Mouse (Mus musculus) bone marrow, adult 2 months (tissue): ENCODE measurements at regions not wholly inside any gene's neighbourhood (a gene's known extent, or its start where the extent isn't known, plus 50 kb on each side); places are given as distances from the start of the nearest gene placed in this dataset.

Experiments
- H3K27ac ChIP-seq: fragments of 200-500 bp; 2 replicates; pipeline ENCODE4 v1.5.1; 2012; ENCODE audit warnings: low read depth, mild to moderate bottlenecking, control low read depth, inconsistent platforms, low read length; ENCODE audit not compliant: control insufficient read depth, poor library complexity, insufficient read depth
- H3K4me1 ChIP-seq: fragments of 200-500 bp; 2 replicates; pipeline ENCODE4 v1.6.1; 2011; ENCODE audit warnings: low read length; ENCODE audit not compliant: control insufficient read depth, insufficient read depth
- H3K4me3 ChIP-seq: fragments of 200-500 bp; replicated peaks from 2 replicates; pipeline ENCODE3; 2011; ENCODE audit warnings: mild to moderate bottlenecking, low read depth, low read length, control low read depth; ENCODE audit not compliant: control insufficient read depth
- CTCF ChIP-seq: fragments of 200-500 bp; IDR thresholded peaks from 2 replicates; pipeline ENCODE4 v1.5.1; 2011; ENCODE audit warnings: low read length, control low read depth; ENCODE audit not compliant: control insufficient read depth, insufficient read depth
- POLR2A ChIP-seq: fragments of 200-500 bp; IDR thresholded peaks from 2 replicates; pipeline ENCODE4 v1.6.1; 2011; ENCODE audit warnings: low read depth, mild to moderate bottlenecking, control low read depth, low read length, borderline replicate concordance; ENCODE audit not compliant: control insufficient read depth
- WGBS: fragments of 180-500 bp; shearing (Covaris S2); methylation state at CpG from one replicate; pipeline ENCODE4 v1.1.7; 2018; 5-methylcytosine and 5-hydroxymethylcytosine counted together

GRCm38 (mm10) chr4:124016401-124016800 is 98.6 kb upstream of the 4930535I16Rik start:
- TF ChIP-seq CTCF (no peak), POLR2A (no peak)
- Histone ChIP-seq H3K4me3 (no peak overlapping the region), H3K27ac (no peak overlapping the region), H3K4me1 (no peaks in the 10 kb centered on the region; the same call in 1 of the 2 replicates)
- WGBS = 69% methylated on average over 3 of the region's 3 CpGs

- H3K4me1 ChIP-seq = no peaks in the 10 kb centered on the region; the same call in 1 of the 2 replicates
- 56% methylated on average over 6 of the region's 6 CpGs for WGBS
- TF ChIP-seq POLR2A (no peak), CTCF (no peak)
- H3K27ac ChIP-seq = no peak overlapping the region
- no peak overlapping the region for H3K4me3 ChIP-seq
These were observed 97.5 kb upstream of the 4930535I16Rik start for GRCm38 (mm10) chr4:124015323-124015722.

GRCm38 (mm10) chr4:124012406-124012805 is 94.6 kb upstream of the 4930535I16Rik start:
- Histone ChIP-seq H3K4me3 (no peak overlapping the region), H3K27ac (no peak overlapping the region), H3K4me1 (no peaks in the 10 kb centered on the region)
- TF ChIP-seq POLR2A (no peak), CTCF (no peak)
- WGBS = 75% methylated on average over 6 of the region's 6 CpGs

GRCm38 (mm10) chr4:124008725-124009124 is 90.9 kb upstream of the 4930535I16Rik start:
- Histone ChIP-seq H3K4me1 (no peaks in the 10 kb centered on the region), H3K27ac (no peak overlapping the region), H3K4me3 (no peak overlapping the region)
- TF ChIP-seq POLR2A = no peak
- no peak for TF ChIP-seq CTCF
- 78% methylated on average over 1 of the region's 1 CpGs for WGBS

GRCm38 (mm10) chr4:124005626-124006315 is 87.9 kb upstream of the 4930535I16Rik start:
- 68% methylated on average over 17 of the region's 17 CpGs for WGBS
- no peak overlapping the region for H3K27ac ChIP-seq
- no peak for TF ChIP-seq CTCF
- TF ChIP-seq POLR2A = no peak
- no peak overlapping the region for H3K4me3 ChIP-seq
- no peaks in the 10 kb centered on the region for H3K4me1 ChIP-seq

GRCm38 (mm10) chr4:124002760-124003159 is 84.9 kb upstream of the 4930535I16Rik start:
- TF ChIP-seq POLR2A (no peak), CTCF (no peak)
- Histone ChIP-seq H3K4me1 (no peaks in the 10 kb centered on the region), H3K27ac (no peak overlapping the region), H3K4me3 (no peak overlapping the region)
- WGBS = 69% methylated on average over 6 of the region's 6 CpGs

GRCm38 (mm10) chr4:124002105-124002504 is 84.3 kb upstream of the 4930535I16Rik start:
- no peak overlapping the region for H3K4me3 ChIP-seq
- 59% methylated on average over 7 of the region's 7 CpGs for WGBS
- H3K27ac ChIP-seq = no peak overlapping the region
- TF ChIP-seq POLR2A = no peak
- no peak for TF ChIP-seq CTCF
- no peaks in the 10 kb centered on the region for H3K4me1 ChIP-seq

- TF ChIP-seq POLR2A = no peak
- TF ChIP-seq CTCF = no peak
- WGBS = 19% methylated on average over 8 of the region's 8 CpGs
- Histone ChIP-seq H3K4me1 (no peaks in the 10 kb centered on the region), H3K27ac (no peak overlapping the region), H3K4me3 (no peak overlapping the region)
These were observed 78.0 kb upstream of the 4930535I16Rik start for GRCm38 (mm10) chr4:123995815-123996214.
